Mouse (Mus musculus) neural tube, embryonic 14.5 days (tissue): Measurements from ENCODE around the gene Col15a1. TPM values are rescaled to one million over a fixed set of nuclear protein-coding genes. Genes with fewer than 3 reads are reported as not detected.

ENCODE experiments used
- ATAC-seq: fragments of 200-750 bp; cut with Nextera tagmentation; 2 replicates; pipeline ENCODE4 v1.8.0; 2017; ENCODE audit warnings: low read depth, mild to moderate bottlenecking, moderate TSS enrichment, moderate library complexity
- H3K27ac ChIP-seq: fragments of 300-500 bp; sonication (generic); 2 replicates; pipeline ENCODE4 v1.5.1; 2014; ENCODE audit warnings: low read depth, mild to moderate bottlenecking, control low read depth, low read length, moderate library complexity, mixed read lengths
- H3K27me3 ChIP-seq: fragments of 300-500 bp; sonication (generic); 2 replicates; pipeline ENCODE4 v1.6.1; 2014; ENCODE audit warnings: low read length; ENCODE audit not compliant: control insufficient read depth, insufficient read depth
- H3K36me3 ChIP-seq: fragments of 300-500 bp; sonication (generic); 2 replicates; pipeline ENCODE4 v1.6.1; 2014; ENCODE audit warnings: low read length, mixed read lengths; ENCODE audit not compliant: control insufficient read depth, insufficient read depth
- H3K4me1 ChIP-seq: fragments of 300-500 bp; sonication (generic); 2 replicates; pipeline ENCODE4 v1.6.1; 2014; ENCODE audit warnings: low read length; ENCODE audit not compliant: control insufficient read depth, insufficient read depth
- H3K4me2 ChIP-seq: fragments of 300-500 bp; sonication (generic); 2 replicates; pipeline ENCODE4 v1.6.1; 2014; ENCODE audit warnings: mild to moderate bottlenecking, low read depth, low read length, control low read depth
- H3K4me3 ChIP-seq: fragments of 300-500 bp; sonication (generic); 2 replicates; pipeline ENCODE4 v1.5.1; 2014; ENCODE audit warnings: low read depth, low read length, control low read depth, mixed read lengths
- H3K9ac ChIP-seq: fragments of 300-500 bp; sonication (generic); replicated peaks from 2 replicates; pipeline ENCODE4 v1.6.1; 2014; ENCODE audit warnings: low read depth, mild to moderate bottlenecking, control low read depth, low read length, mixed read lengths
- H3K9me3 ChIP-seq: fragments of 300-500 bp; sonication (generic); 2 replicates; pipeline ENCODE4 v1.6.1; 2016; ENCODE audit warnings: low read length; ENCODE audit not compliant: control insufficient read depth
- WGBS: fragments of 180-500 bp; shearing (Covaris S2); extraction: QIAGEN DNeasy Blood & Tissue Kit; methylation state at CpG from one replicate; pipeline ENCODE4 v1.1.7; 2014; 5-methylcytosine and 5-hydroxymethylcytosine counted together
- polyA plus RNA-seq: library from polyadenylated mRNA; unstranded; fragments of >200 nt; fragmentation: Nextera tagmentation; extraction: Ambion mirVana; gene quantifications from 2 replicates; pipeline ENCODE4 v1.2.1, GENCODE M21; 2014

Col15a1 gene
- polyA plus RNA-seq, 1 experiment from 2014 or later = 2.0 TPM

- 70% methylated on average over 6 of the region's 6 CpGs for WGBS
- H3K9ac ChIP-seq = no peak overlapping the region
- no peak for ATAC-seq
- no peaks in the 10 kb centered on the region for H3K9me3 ChIP-seq
- no peaks in the 10 kb centered on the region for H3K36me3 ChIP-seq
- no peaks in the 10 kb centered on the region for H3K4me1 ChIP-seq
- H3K4me3 ChIP-seq = no peak overlapping the region
- no peaks in the 10 kb centered on the region for H3K27me3 ChIP-seq
- H3K27ac ChIP-seq = no peak overlapping the region
- H3K4me2 ChIP-seq = no peak overlapping the region
Measured at GRCm38 (mm10) chr4:47332812-47333343, 124.9 kb downstream of the Col15a1 start.

- no peak for ATAC-seq
- Histone ChIP-seq H3K27ac (no peak overlapping the region), H3K9me3 (no peaks in the 10 kb centered on the region), H3K4me1 (no peaks in the 10 kb centered on the region), H3K36me3 (no peaks in the 10 kb centered on the region), H3K27me3 (no peaks in the 10 kb centered on the region), H3K4me2 (no peak overlapping the region), H3K4me3 (no peak overlapping the region), H3K9ac (no peak overlapping the region)
- 96% methylated on average over 3 of the region's 3 CpGs for WGBS
Measured at GRCm38 (mm10) chr4:47333541-47333940, 125.6 kb downstream of the Col15a1 start.

GRCm38 (mm10) chr4:47336941-47337600 is 129.1 kb downstream of the Col15a1 start:
- Histone ChIP-seq H3K4me1 (0 out of 2 replicates have a peak, but pooled peaks cover 3% of the 10 kb centered on the region), H3K4me2 (no peak overlapping the region), H3K36me3 (no peaks in the 10 kb centered on the region), H3K27ac (no peak overlapping the region), H3K27me3 (no peaks in the 10 kb centered on the region), H3K9me3 (no peaks in the 10 kb centered on the region), H3K4me3 (no peak overlapping the region), H3K9ac (no peak overlapping the region)
- 87% methylated on average over 3 of the region's 3 CpGs for WGBS
- no peak for ATAC-seq

GRCm38 (mm10) chr4:47342632-47343031 is 134.7 kb downstream of the Col15a1 start:
- no peak for ATAC-seq
- Histone ChIP-seq H3K27me3 (no peaks in the 10 kb centered on the region), H3K27ac (no peak overlapping the region), H3K9me3 (no peaks in the 10 kb centered on the region), H3K36me3 (no peaks in the 10 kb centered on the region), H3K4me2 (no peak overlapping the region), H3K4me3 (no peak overlapping the region), H3K4me1 (0 out of 2 replicates have a peak, but pooled peaks cover 3% of the 10 kb centered on the region), H3K9ac (no peak overlapping the region)
- WGBS = 32% methylated on average over 8 of the region's 8 CpGs

GRCm38 (mm10) chr4:47347022-47347421 is 139.1 kb downstream of the Col15a1 start:
- no peaks in the 10 kb centered on the region for H3K4me1 ChIP-seq
- ATAC-seq = no peak
- no peak overlapping the region for H3K4me3 ChIP-seq
- no peaks in the 10 kb centered on the region for H3K9me3 ChIP-seq
- 56% methylated on average over 4 of the region's 4 CpGs for WGBS
- no peaks in the 10 kb centered on the region for H3K27me3 ChIP-seq
- H3K4me2 ChIP-seq = no peak overlapping the region
- H3K36me3 ChIP-seq = no peaks in the 10 kb centered on the region
- H3K27ac ChIP-seq = no peak overlapping the region
- H3K9ac ChIP-seq = no peak overlapping the region

GRCm38 (mm10) chr4:47349759-47350158 is 141.8 kb downstream of the Col15a1 start:
- Histone ChIP-seq H3K27me3 (no peaks in the 10 kb centered on the region), H3K4me1 (peaks cover 4% of the 10 kb centered on the region; the same call in 1 of the 2 replicates), H3K27ac (no peak overlapping the region), H3K4me3 (no peak overlapping the region), H3K9me3 (no peaks in the 10 kb centered on the region), H3K4me2 (no peak overlapping the region), H3K36me3 (no peaks in the 10 kb centered on the region), H3K9ac (no peak overlapping the region)
- ATAC-seq = no peak
- WGBS = 37% methylated on average over 6 of the region's 6 CpGs

- no peaks in the 10 kb centered on the region for H3K27me3 ChIP-seq
- no peak overlapping the region for H3K9ac ChIP-seq
- H3K36me3 ChIP-seq = no peaks in the 10 kb centered on the region
- H3K27ac ChIP-seq = no peak overlapping the region
- peaks cover 14% of the 10 kb centered on the region; the same call in 1 of the 2 replicates for H3K4me1 ChIP-seq
- H3K4me3 ChIP-seq = peak overlapping the region; percentile 94; the same call in 1 of the 2 replicates
- H3K9me3 ChIP-seq = no peaks in the 10 kb centered on the region
- peak overlapping the region; percentile 95; the same call in 1 of the 2 replicates for H3K4me2 ChIP-seq
- no peak for ATAC-seq
- 19% methylated on average over 9 of the region's 9 CpGs for WGBS
Measured at GRCm38 (mm10) chr4:47351386-47352049, 143.6 kb downstream of the Col15a1 start.

GRCm38 (mm10) chr4:47352061-47352661 is 144.2 kb downstream of the Col15a1 start:
- Histone ChIP-seq H3K4me1 (peaks cover 14% of the 10 kb centered on the region; the same call in 1 of the 2 replicates), H3K4me3 (peak overlapping the region; percentile 94), H3K9ac (peak overlapping the region; percentile 42), H3K27ac (0 out of 2 replicates have a peak overlapping the region, but pooled peaks have one; percentile 28), H3K9me3 (no peaks in the 10 kb centered on the region), H3K4me2 (peak overlapping the region; percentile 95), H3K36me3 (no peaks in the 10 kb centered on the region), H3K27me3 (no peaks in the 10 kb centered on the region)
- peak; percentile 5 for ATAC-seq
- WGBS = under 1% methylated on average over 32 of the region's 32 CpGs
